Mouse (Mus musculus) liver, adult (tissue): ENCODE data around the gene Rbm47.

Source experiments
- GATA4 ChIP-seq: IDR thresholded peaks from 2 replicates; pipeline ENCODE4 v1.6.1; 2014; ENCODE audit warnings: mild to moderate bottlenecking, low read length; ENCODE audit not compliant: insufficient replicate concordance

Rbm47 gene

GRCm38 (mm10) chr5:66086304-66086703, 86.6 kb downstream of the Rbm47 start:
- TF ChIP-seq GATA4: no peak

DNA sequence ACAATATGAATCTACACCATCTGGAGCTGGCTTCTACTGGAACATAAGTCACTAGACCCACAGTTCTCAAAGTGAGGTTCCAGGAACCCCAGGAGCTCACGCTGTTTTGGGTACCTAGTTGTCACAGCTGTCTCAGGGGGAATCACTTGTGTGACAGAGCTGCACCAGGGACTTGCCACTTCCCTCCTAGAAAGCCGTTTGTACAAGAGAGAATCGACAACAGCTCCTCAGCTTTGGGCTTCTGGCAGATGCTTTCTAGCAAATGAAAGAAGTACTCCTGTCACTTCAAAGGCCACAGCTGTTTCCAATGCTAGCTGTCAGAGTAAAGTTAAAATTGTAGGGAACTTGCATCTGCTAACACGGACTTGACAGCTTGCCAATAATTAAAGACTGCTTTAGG, 87.4 kb downstream of the Rbm47 start:
- TF ChIP-seq GATA4: no peak

DNA sequence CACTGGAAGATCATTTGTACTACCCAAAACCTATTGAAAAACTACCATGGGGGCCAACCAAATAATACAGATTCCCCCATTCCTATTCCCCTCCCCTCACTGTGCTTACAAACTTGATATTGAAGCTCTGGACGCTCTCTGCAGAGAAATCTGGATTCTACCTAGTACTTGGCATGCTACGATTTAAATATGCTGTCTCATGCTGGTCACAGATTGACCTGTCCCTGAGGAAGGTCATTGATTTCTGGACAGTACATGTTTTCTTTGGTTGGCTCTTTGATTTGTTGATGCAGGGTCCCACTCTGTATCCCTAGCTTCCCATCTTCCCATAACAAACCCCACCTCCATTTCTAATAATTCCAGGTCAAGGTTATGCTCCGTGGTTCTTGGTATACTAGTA, 88.4 kb downstream of the Rbm47 start:
- TF ChIP-seq GATA4: no peak

DNA sequence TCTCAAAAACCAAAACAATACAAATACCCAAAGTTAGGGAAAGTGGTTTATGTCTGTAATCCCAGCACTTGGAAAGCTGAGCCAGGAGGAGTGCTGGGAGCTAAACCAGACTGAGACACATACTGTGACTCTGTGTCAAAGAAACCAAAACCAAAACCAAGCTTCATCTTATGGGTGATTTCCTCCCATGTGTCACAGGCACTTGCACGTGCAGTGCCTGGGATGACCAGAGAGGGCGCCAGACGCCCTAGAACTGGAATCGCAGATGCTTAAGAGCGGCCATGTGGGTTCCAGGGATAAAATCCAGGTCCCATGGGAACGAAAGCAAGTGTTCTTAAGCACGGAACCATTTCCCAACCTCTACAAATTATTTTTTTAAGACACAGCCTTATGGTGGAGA, 89.6 kb downstream of the Rbm47 start:
- no peak for TF ChIP-seq GATA4

DNA sequence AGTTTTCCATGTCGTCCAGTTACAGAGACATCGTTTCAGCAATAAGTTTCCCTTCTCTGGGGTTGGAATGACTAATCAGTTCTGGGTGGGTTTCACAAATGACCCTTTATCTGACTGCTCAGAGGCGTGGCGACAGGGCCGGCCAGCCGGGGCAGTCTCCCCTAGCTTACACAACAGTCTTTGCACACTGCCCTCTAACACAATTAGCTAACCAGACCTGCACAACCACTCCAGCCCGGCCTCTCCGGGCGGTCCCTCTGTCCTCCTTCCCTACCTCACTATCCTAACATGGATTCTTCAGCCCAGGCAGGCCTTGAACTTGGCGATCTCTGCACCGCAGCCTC, 90.7 kb downstream of the Rbm47 start:
- peak; percentile 67; the same call in 1 of the 2 replicates for TF ChIP-seq GATA4

DNA sequence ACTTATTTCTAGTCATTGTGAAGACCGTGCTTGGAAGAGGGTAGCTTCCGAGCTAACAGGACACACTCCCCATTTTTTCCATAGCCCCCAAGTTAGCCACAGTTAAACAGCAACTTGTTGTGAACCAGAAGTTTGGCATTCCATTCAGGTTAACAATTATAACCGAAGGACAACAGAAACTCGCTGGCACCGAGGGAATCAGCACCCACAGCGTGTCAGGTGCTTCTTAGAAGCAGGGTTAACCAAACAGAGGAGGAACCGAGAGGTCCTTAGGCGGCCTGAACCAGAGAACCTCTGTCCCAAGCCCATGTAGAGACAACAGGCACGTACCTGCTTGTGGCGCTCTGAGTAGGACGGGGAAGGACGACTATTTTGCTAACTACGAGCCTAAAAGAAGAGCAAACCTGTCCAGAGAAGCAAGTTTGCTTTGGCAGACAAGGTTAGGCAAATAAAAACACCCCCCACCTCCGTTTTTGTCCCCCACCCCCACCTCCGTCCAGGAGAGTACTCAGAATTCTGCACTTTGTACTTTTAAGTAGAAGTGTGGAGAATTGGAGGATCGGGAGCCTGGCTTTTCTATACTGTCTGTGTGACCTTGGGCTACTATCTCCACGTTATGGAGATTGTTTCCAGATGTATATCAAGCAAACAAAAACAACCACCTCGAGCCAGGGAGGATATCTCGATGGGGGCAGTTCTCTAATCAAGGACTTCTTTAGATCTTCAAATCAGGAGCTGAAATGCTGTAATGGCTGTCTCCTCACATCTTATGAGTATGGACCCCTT, 91.3 kb downstream of the Rbm47 start:
- no peak for TF ChIP-seq GATA4

- no peak for TF ChIP-seq GATA4
These were observed 92.2 kb downstream of the Rbm47 start for GRCm38 (mm10) chr5:66080529-66081220.

DNA sequence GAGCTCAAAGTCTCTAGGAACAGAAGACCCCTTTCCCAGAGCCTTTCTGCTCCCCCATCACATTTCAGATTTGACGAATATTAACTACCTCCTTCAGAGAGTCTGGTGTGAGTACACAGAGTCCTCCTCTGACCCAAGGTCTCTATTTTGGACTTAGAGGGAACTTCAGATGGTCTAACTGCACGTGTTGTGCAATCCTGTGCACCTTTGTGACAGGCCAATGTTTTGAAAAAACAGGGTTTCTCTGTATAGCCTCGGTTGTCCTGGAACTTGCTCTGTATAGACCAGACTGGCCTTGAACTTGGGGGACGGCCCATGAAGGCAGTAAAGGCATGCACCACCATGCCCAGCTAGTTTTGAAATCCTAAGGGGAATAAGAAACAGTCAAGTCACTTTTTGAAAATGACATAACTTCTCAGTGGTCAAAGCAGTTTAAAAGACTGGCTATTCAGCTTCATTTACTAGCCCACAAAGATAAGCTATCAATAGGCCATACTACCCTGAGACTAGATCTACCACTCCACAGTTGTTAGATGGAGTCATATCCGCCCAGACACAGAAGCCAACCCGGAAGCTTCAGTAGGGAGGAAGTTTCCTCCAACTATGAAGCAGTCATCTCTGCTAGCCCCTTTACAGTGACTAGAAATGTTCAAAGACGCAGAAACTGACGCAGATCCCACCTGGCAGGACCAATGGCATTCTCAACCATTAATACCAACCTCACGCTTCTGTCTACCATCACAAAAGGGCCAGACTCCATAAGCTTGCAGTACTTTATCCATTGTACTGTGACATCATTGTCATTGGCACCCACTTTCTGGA, 93.3 kb downstream of the Rbm47 start:
- TF ChIP-seq GATA4: no peak

DNA sequence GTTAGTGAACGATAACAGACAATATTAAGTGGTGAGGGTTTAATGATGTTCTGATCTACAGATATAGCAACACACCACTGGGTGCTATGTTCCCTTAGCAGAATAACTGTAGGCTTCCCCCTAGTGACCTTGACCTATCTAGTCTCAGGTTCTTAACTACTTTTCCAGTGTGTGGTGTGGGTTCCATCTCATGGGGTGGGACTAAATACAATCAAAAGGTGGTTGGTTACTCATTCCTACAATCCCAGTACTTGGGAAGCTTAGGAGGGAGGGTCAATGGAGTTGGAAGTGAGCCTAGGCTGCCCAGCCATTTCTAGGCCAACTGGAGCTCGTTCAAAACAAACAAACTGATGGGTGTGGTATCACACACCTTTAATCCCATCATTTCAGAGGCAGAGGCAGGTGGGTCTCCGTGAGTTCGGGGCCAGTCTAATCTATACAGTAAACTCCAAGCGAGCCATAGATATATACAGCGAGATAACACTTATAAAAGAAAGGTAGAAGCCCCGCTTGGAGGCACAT, 94.4 kb downstream of the Rbm47 start:
- no peak for TF ChIP-seq GATA4

DNA sequence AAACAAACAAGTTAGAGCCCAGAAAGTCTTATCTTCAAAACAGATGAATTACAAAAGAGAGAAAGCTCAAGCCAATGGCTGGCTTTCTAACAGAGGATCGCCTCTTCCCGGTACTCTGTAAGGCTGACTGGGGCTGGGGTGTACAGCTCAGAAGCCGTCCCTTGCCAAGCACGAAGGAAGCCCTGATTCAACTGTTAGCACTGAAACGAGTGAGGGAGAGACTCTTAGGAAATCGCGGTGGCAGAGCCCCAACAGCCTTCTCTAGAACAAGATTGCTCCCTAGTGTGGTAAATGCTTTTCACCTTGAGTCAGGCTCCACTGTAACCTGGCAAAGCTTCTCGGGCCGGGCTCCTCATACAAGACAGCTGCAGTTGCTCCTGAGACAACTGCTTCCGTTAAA, 95.5 kb downstream of the Rbm47 start:
- no peak for TF ChIP-seq GATA4

GRCm38 (mm10) chr5:66076685-66077301, 96.1 kb downstream of the Rbm47 start:
- TF ChIP-seq GATA4: no peak

GRCm38 (mm10) chr5:66075906-66076305, 97.0 kb downstream of the Rbm47 start:
- no peak for TF ChIP-seq GATA4

DNA sequence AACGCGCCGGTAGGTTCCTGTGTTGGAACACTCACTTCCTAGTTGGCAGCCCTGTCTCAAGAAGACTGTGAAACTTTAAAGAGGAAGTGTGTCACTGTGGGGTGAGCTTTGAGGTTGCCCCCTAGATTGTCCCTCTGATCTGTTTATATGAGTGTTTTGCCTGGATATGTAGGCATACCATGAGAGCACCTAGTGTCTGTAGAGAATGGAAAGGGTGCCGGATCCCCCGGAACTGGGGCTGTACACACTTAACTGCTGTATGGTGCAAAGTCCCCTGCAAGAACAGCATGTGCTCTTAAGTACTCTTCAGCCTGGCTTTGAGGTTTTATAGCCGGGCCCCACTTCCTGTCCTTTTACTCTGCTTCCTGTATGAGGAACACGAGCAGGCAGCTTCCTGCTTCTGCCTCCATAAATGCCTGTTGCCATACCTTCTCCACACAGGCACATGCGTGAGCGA, 97.9 kb downstream of the Rbm47 start:
- TF ChIP-seq GATA4: no peak

DNA sequence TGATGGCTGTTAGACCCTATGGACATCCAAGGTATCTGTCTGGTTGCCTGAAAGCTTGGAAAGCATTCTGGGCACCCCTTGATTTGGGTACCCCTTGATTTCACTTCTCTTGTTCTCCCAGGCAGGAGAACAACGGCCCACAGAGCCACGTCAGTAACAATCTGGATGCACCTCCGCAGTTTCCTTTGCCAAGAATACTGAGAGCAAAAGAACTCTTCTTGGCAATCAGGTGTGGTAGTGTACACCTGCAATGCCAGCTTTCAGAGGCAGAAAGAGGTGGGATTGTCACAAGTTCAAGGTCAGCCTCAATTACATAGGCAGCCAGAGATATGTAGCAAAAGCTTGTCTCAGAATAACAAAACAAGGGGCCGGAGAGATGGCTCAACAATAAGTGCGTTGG, 98.7 kb downstream of the Rbm47 start:
- no peak for TF ChIP-seq GATA4

GRCm38 (mm10) chr5:66073604-66074164, 99.2 kb downstream of the Rbm47 start:
- TF ChIP-seq GATA4: no peak
